Mouse (Mus musculus) CH12.LX (cell line): ENCODE results near the gene Gm11555.
"Not testable (repeated sequence)": the region's sequence is repeated elsewhere in the genome, so short reads cannot be mapped to it uniquely, and the experiment has no call there.

Source experiments
- CHD1 ChIP-seq: IDR thresholded peaks from 2 replicates; pipeline ENCODE4 v1.6.1; 2012; ENCODE audit warnings: low read depth, low read length, improper control_type of control experiment, inconsistent platforms
- CTCF ChIP-seq, 2 experiments: IDR thresholded peaks in 1 of 2; conservative IDR thresholded peaks in 1 of 2; 2 replicates each; pipeline ENCODE4 v1.5.1; 2011 to 2012; ENCODE audit warnings: low read depth in 2 of 2, low read length in 2 of 2, improper control_type of control experiment in 1 of 2, inconsistent platforms in 1 of 2, mild to moderate bottlenecking in 1 of 2, moderate library complexity in 1 of 2
- EP300 ChIP-seq: IDR thresholded peaks from 2 replicates; pipeline ENCODE4 v1.6.1; 2011; ENCODE audit warnings: low read length, improper control_type of control experiment
- ETS1 ChIP-seq: conservative IDR thresholded peaks from 2 replicates; pipeline ENCODE4 v1.6.1; 2012; ENCODE audit warnings: low read depth, mild to moderate bottlenecking, inconsistent platforms, low read length, improper control_type of control experiment, moderate library complexity
- HCFC1 ChIP-seq: IDR thresholded peaks from 2 replicates; pipeline ENCODE4 v1.6.1; 2012; ENCODE audit warnings: low read depth, mild to moderate bottlenecking, inconsistent platforms, low read length, improper control_type of control experiment
- JUND ChIP-seq: conservative IDR thresholded peaks from 2 replicates; pipeline ENCODE4 v1.6.1; 2011; ENCODE audit warnings: low read depth, low read length, improper control_type of control experiment
- MYC ChIP-seq: IDR thresholded peaks from 2 replicates; pipeline ENCODE4 v1.6.1; 2011; ENCODE audit warnings: low read depth, mild to moderate bottlenecking, improper control_type of control experiment, low read length
- POLR2A ChIP-seq: IDR thresholded peaks from 2 replicates; pipeline ENCODE4 v1.6.1; 2011; ENCODE audit warnings: low read depth, mild to moderate bottlenecking, improper control_type of control experiment, low read length
- POLR2AphosphoS2 ChIP-seq: IDR thresholded peaks from 2 replicates; pipeline ENCODE4 v1.6.1; 2011; ENCODE audit warnings: low read depth, low read length, improper control_type of control experiment
- RAD21 ChIP-seq: IDR thresholded peaks from 2 replicates; pipeline ENCODE4 v1.6.1; 2011; ENCODE audit warnings: low read depth, mild to moderate bottlenecking, low read length, improper control_type of control experiment, moderate library complexity
- ZC3H11A ChIP-seq: IDR thresholded peaks from 2 replicates; pipeline ENCODE4 v1.6.1; 2012; ENCODE audit warnings: low read depth, mild to moderate bottlenecking, inconsistent platforms, low read length, improper control_type of control experiment
- ZNF384 ChIP-seq: IDR thresholded peaks from 2 replicates; pipeline ENCODE4 v1.6.1; 2012; ENCODE audit warnings: low read depth, low read length, improper control_type of control experiment, inconsistent platforms

DNA sequence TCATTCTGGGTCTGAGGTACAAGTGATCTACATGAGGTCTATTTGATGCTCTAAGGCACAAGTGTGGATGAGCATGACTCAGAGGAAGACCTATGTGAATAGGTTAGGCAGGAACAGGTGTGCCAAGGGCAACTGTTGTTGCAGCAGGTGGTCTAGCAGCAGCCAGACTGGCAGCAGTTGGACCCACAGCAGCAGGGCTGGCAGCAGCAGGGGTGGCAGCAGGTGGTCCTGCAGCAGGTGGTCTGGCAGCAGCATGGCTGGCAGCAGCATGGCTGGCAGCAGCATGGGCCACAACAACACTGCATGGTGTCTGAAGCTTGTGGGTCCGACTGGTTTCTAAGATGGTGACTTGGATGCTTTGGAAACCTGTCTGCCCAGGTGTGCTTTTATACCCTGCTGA is 35.2 kb upstream of the Gm11555 start:
- not testable (repeated sequence) for TF ChIP-seq CTCF (conservative IDR thresholded peaks at IDR 0.05 in 1 of 2, IDR thresholded peaks at IDR 0.05 in 1 of 2; ENCODE audit: low read depth in 2 of 2, low read length in 2 of 2); POLR2AphosphoS2; MYC; CHD1; POLR2A; HCFC1; ETS1; ZNF384; EP300; RAD21; JUND; ZC3H11A
